ENCODE assay signal across 15 mouse cellular contexts in the genomic region with DNA sequence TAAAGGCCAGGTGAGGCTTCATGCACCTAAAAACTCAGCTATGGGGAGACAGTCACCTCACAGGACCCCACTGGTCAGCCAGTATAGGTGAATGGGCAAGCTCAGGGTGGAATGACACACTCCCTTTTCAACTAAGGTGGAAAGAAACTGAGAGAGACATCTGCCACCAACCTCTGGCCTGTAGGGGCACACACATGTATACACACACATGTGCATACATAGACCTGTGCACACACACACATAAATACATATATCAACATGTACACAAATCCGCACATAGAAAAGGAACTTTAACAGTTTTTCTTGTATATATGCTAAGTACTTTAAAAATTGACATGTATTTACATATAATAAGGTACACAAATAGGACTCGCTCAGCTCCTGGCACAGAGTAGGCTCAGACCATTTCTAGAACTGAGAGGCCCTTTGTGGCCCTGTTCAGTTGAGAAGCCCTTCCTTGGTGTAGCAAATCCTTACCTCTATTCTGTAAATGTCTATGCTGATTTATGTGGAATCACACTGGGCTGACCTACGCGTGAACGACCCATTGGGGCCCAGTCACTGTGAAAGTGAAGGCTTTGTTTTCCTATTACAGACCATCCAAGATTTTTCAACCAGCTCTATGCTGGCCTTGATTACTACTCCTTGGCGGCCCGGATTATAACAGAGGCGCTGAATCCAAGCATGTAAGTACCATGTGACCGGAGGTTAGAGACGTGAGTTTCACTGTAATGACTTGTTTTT. TPM values are rescaled to one million over a fixed set of nuclear protein-coding genes. Genes with fewer than 3 reads are reported as not detected.
A peak's percentile ranks its signal among the peaks of the same experiment; 100 is the strongest.
DNase-seq lines count a peak whose midpoint lies in the region; ATAC-seq and TF ChIP-seq lines count a peak whose summit lies in the region.
"Had no signal": no experiment of that assay in that cellular context is flagged by ENCODE, and none has a peak within 500 bp of the region (broad histone marks: within the 10 kb centered on the region; RNA-seq: fewer than 3 reads in every experiment).

No protein-coding gene starts in this region.

- peak overlapping the region; percentile 12; the same call in 1 of the 2 replicates for H3K27ac ChIP-seq in left cerebral cortex, adult 2 months
- H3K27ac ChIP-seq in forebrain, embryonic 14.5 days (ENCODE audit: low read depth, low read length), result peak overlapping the region; percentile 3; the same call in 1 of the 2 replicates
- H3K27ac ChIP-seq in hindbrain, embryonic 13.5 days, result 0 out of 2 replicates have a peak overlapping the region, but pooled peaks have one; percentile 13
- H3K27ac ChIP-seq in neural tube, embryonic 12.5 days, result no peak overlapping the region
- H3K27ac ChIP-seq: liver, embryonic 13.5 days; midbrain, embryonic 13.5 days had no signal

- ATAC-seq in forebrain, embryonic 14.5 days, result peak; percentile 24; the same call in 1 of the 2 replicates
- peak; percentile 73 for ATAC-seq in hindbrain, embryonic 13.5 days (ENCODE audit: low FRiP score)
- ATAC-seq in neural tube, embryonic 12.5 days (ENCODE audit: low FRiP score, low read depth), result peak; percentile 88

- H3K4me3 ChIP-seq in left cerebral cortex, adult 2 months, result no peak overlapping the region
- no peak overlapping the region for H3K4me3 ChIP-seq in forebrain, embryonic 14.5 days (ENCODE audit: low read depth, low read length)
- H3K4me3 ChIP-seq in hindbrain, embryonic 13.5 days, result no peak overlapping the region
- no peak overlapping the region for H3K4me3 ChIP-seq in neural tube, embryonic 12.5 days
- H3K4me3 ChIP-seq: heart, embryonic 12.5 days; liver, embryonic 13.5 days; midbrain, embryonic 13.5 days had no signal

- H3K4me1 ChIP-seq in forebrain, embryonic 14.5 days (ENCODE audit: control insufficient read depth, insufficient read depth, low read length), result peaks cover 9% of the 10 kb centered on the region
- peaks cover 25% of the 10 kb centered on the region for H3K4me1 ChIP-seq in hindbrain, embryonic 13.5 days (replicated peaks)
- H3K4me1 ChIP-seq in neural tube, embryonic 12.5 days, result peaks cover 19% of the 10 kb centered on the region
- H3K4me1 ChIP-seq: liver, embryonic 13.5 days had no signal

- no peak for DNase-seq in left cerebral cortex, adult 2 months (ENCODE audit: extremely low spot score in 1 of 2, low spot score in 2 of 2)
- no peak for DNase-seq in left cerebral cortex, postnatal 4 days
- no peak for DNase-seq in forebrain, embryonic 14.5 days (ENCODE audit: low spot score)
- DNase-seq in urinary bladder, adult 18-20 months (ENCODE audit: low spot score in 2 of 2), result no peak
- no peak for DNase-seq in right cerebral cortex, postnatal 4 days
- DNase-seq: cerebellum, adult 11 months; gastrocnemius, postnatal 36 days; heart, postnatal 36 days; kidney, adult 11 months; kidney, postnatal 36 days; liver, embryonic 13.5 days had no signal

- no peaks in the 10 kb centered on the region for H3K27me3 ChIP-seq in forebrain, embryonic 14.5 days (replicated peaks; ENCODE audit: control insufficient read depth, insufficient read depth, low read length)
- no peaks in the 10 kb centered on the region for H3K27me3 ChIP-seq in hindbrain, embryonic 13.5 days
- H3K27me3 ChIP-seq in neural tube, embryonic 12.5 days (replicated peaks), result no peaks in the 10 kb centered on the region
- H3K27me3 ChIP-seq: heart, embryonic 12.5 days; liver, embryonic 13.5 days had no signal

- H3K9ac ChIP-seq in forebrain, embryonic 14.5 days (ENCODE audit: low read length), result no peak overlapping the region
- H3K9ac ChIP-seq in hindbrain, embryonic 13.5 days, result no peak overlapping the region
- no peak overlapping the region for H3K9ac ChIP-seq in neural tube, embryonic 12.5 days
- H3K9ac ChIP-seq: heart, embryonic 12.5 days; liver, embryonic 13.5 days; midbrain, embryonic 13.5 days had no signal

- intact Hi-C loops in left cerebral cortex, adult 2 months (cut with DNase I), result loop anchor here (1.0 kb wide), 1 partner anchor 23 kb away; no protein-coding TSS in a partner anchor
- intact Hi-C loops in left cerebral cortex, postnatal 4 days (cut with DNase I), result no loop called here

- H3K9me3 ChIP-seq in forebrain, embryonic 14.5 days (replicated peaks; ENCODE audit: control insufficient read depth, low read length), result no peaks in the 10 kb centered on the region
- no peaks in the 10 kb centered on the region for H3K9me3 ChIP-seq in hindbrain, embryonic 13.5 days
- no peaks in the 10 kb centered on the region for H3K9me3 ChIP-seq in neural tube, embryonic 12.5 days
- H3K9me3 ChIP-seq: heart, embryonic 12.5 days; liver, embryonic 13.5 days; midbrain, embryonic 13.5 days had no signal

- no peaks in the 10 kb centered on the region for H3K36me3 ChIP-seq in forebrain, embryonic 14.5 days (ENCODE audit: control insufficient read depth, insufficient read depth, low read length)
- H3K36me3 ChIP-seq in hindbrain, embryonic 13.5 days, result no peaks in the 10 kb centered on the region
- H3K36me3 ChIP-seq in neural tube, embryonic 12.5 days, result no peaks in the 10 kb centered on the region
- H3K36me3 ChIP-seq: heart, embryonic 12.5 days; liver, embryonic 13.5 days; midbrain, embryonic 13.5 days had no signal

- no peak for TF ChIP-seq CTCF in left cerebral cortex, adult 2 months (IDR thresholded peaks at IDR 0.05)

- H3K4me2 ChIP-seq in forebrain, embryonic 14.5 days (ENCODE audit: low read length), result no peak overlapping the region
- no peak overlapping the region for H3K4me2 ChIP-seq in hindbrain, embryonic 13.5 days
- no peak overlapping the region for H3K4me2 ChIP-seq in neural tube, embryonic 12.5 days (replicated peaks)
- H3K4me2 ChIP-seq: heart, embryonic 12.5 days; liver, embryonic 13.5 days had no signal

- 51% methylated on average over 10 of the region's 10 CpGs for WGBS in forebrain, embryonic 14.5 days
- WGBS in hindbrain, embryonic 13.5 days, result 53% methylated on average over 10 of the region's 10 CpGs
- WGBS in neural tube, embryonic 12.5 days, result 29% methylated on average over 10 of the region's 10 CpGs

RNA-seq across cellular contexts. Expression of a gene that starts 34.5 kb away (rescaled TPM):
- total RNA-seq in left cerebral cortex, adult 2 months (2021), result under 1 TPM; 0.57 to 0.61 TPM
- under 1 TPM in 1 of 2 experiments, not detected in 1; 0.10 TPM for total RNA-seq in left cerebral cortex, postnatal 4 days (2021)
- polyA plus RNA-seq in forebrain, embryonic 14.5 days (2014; fragmentation: Nextera tagmentation; extraction: Ambion mirVana), result 0.23 and 0.37 TPM in 2 replicates
- polyA plus RNA-seq in hindbrain, embryonic 13.5 days (2015; fragmentation: Nextera tagmentation; extraction: Ambion mirVana), result 0.35 and 0.48 TPM in 2 replicates
- 0.23 and 0.36 TPM in 2 replicates for polyA plus RNA-seq in neural tube, embryonic 12.5 days (2016; fragmentation: Nextera tagmentation; extraction: Ambion mirVana)
- total RNA-seq: heart, postnatal 36 days had no signal

Comparison
In these comparisons a context has a peak if more than half of its experiments do, and no peak if none do; other contexts are left out.
1. ATAC-seq: peak in every context shown above with its lines; median percentile 88 in neural tube, embryonic 12.5 days; 73 in hindbrain, embryonic 13.5 days; 24 in forebrain, embryonic 14.5 days.